Mouse (Mus musculus) cerebral cortex, adult 2 months (tissue): ENCODE results near the gene Ptprh.

ENCODE experiments used
- WGBS: fragments of 180-500 bp; shearing (Covaris S2); methylation state at CpG from one replicate; pipeline ENCODE4 v1.1.7; 2018; 5-methylcytosine and 5-hydroxymethylcytosine counted together

Ptprh gene

GRCm38 (mm10) chr7:4501558-4502397 is 102.1 kb downstream of the Ptprh start, which contains the start of gene Ppp1r12c:
Gene Ppp1r12c, minus strand, starts transcription at chr7:4501680.
- WGBS: under 1% methylated on average over 62 of the region's 62 CpGs

GRCm38 (mm10) chr7:4500892-4501471 is 102.9 kb downstream of the Ptprh start:
- WGBS: 1% methylated on average over 43 of the region's 52 CpGs

GRCm38 (mm10) chr7:4499034-4499433 is 104.8 kb downstream of the Ptprh start:
- 79% methylated on average over 4 of the region's 4 CpGs for WGBS
